Mouse (Mus musculus) liver, postnatal 0 days (tissue): ENCODE measurements at regions not wholly inside any gene's neighbourhood (a gene's known extent, or its start where the extent isn't known, plus 50 kb on each side); places are given as distances from the start of the nearest gene placed in this dataset.
"Not testable (repeated sequence)": the region's sequence is repeated elsewhere in the genome, so short reads cannot be mapped to it uniquely, and the experiment has no call there.

Experiments used
- ATAC-seq: fragments of 200-750 bp; cut with Nextera tagmentation; 2 replicates; pipeline ENCODE4 v1.8.0; 2017; ENCODE audit warnings: mild to moderate bottlenecking, moderate library complexity
- DNase-seq: peaks from one replicate; pipeline ENCODE4 v3.0.0-alpha.2; 2016
- H3K27ac ChIP-seq: fragments of 300-500 bp; sonication (generic); 2 replicates; pipeline ENCODE4 v1.5.1; 2014; ENCODE audit warnings: antibody characterized with exemption, moderate library complexity, mild to moderate bottlenecking, low read depth
- H3K27me3 ChIP-seq: fragments of 300-500 bp; sonication (generic); 2 replicates; pipeline ENCODE4 v1.6.1; 2014; ENCODE audit warnings: low read length, control low read depth, mixed read lengths; ENCODE audit not compliant: insufficient read depth
- H3K36me3 ChIP-seq: fragments of 300-500 bp; sonication (generic); replicated peaks from 2 replicates; pipeline ENCODE4 v1.6.1; 2014; ENCODE audit warnings: mild to moderate bottlenecking, control low read depth, low read length, moderate library complexity, mixed read lengths; ENCODE audit not compliant: insufficient read depth
- H3K4me1 ChIP-seq: fragments of 300-500 bp; sonication (generic); 2 replicates; pipeline ENCODE4 v1.6.1; 2014; ENCODE audit warnings: antibody characterized with exemption, mild to moderate bottlenecking, control low read depth; ENCODE audit not compliant: insufficient read depth
- H3K4me2 ChIP-seq: fragments of 300-500 bp; sonication (generic); 2 replicates; pipeline ENCODE4 v1.6.1; 2014; ENCODE audit warnings: low read depth, mild to moderate bottlenecking, low read length, moderate library complexity, mixed read lengths
- H3K4me3 ChIP-seq: fragments of 300-500 bp; sonication (generic); 2 replicates; pipeline ENCODE4 v1.5.1; 2014; ENCODE audit warnings: low read depth, low read length
- H3K9ac ChIP-seq: fragments of 300-500 bp; sonication (generic); replicated peaks from 2 replicates; pipeline ENCODE4 v1.6.1; 2014; ENCODE audit warnings: mild to moderate bottlenecking, moderate library complexity
- H3K9me3 ChIP-seq: fragments of 300-500 bp; sonication (generic); 2 replicates; pipeline ENCODE4 v1.6.1; 2016; ENCODE audit warnings: mild to moderate bottlenecking, control low read depth, low read length, mixed read lengths
- CTCF ChIP-seq: sonication (generic); IDR thresholded peaks from 2 replicates; pipeline ENCODE4 v1.5.1; 2016; ENCODE audit warnings: antibody characterized with exemption, low read depth
- EP300 ChIP-seq: IDR thresholded peaks from 2 replicates; pipeline ENCODE4 v1.6.1; 2016; ENCODE audit warnings: antibody characterized with exemption, low read depth, mild to moderate bottlenecking
- WGBS: fragments of 180-500 bp; shearing (Covaris S2); extraction: QIAGEN DNeasy Blood & Tissue Kit; methylation state at CpG from one replicate; pipeline ENCODE4 v1.1.7; 2014; ENCODE audit not compliant: insufficient replicate concordance; 5-methylcytosine and 5-hydroxymethylcytosine counted together

DNA sequence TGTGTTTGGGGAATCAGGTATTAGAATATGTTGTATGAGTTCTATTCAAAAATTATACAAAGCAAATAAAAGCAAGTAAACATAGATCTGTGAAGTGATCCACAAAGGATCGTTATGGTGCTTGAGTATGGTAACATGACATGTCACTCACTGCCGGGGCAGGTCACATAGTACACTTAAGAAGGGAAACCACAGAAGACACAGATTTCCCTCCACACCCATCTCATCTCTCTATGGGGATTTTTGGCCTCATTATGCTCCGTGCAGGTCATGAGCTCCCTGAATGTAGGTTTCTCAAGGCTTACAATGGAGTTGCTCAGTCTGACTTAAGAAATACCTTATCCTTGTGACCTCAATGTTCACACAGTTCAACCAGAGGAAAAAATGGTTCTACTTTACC lies 1034.8 kb upstream of the Zfp386 start:
- no peaks in the 10 kb centered on the region for H3K27me3 ChIP-seq
- H3K4me2 ChIP-seq = no peak overlapping the region
- DNase-seq = no peak
- TF ChIP-seq EP300 (no peak), CTCF (no peak)
- H3K4me1 ChIP-seq = no peaks in the 10 kb centered on the region
- no peak overlapping the region for H3K27ac ChIP-seq
- no peak overlapping the region for H3K4me3 ChIP-seq
- no peaks in the 10 kb centered on the region for H3K36me3 ChIP-seq
- H3K9me3 ChIP-seq = no peaks in the 10 kb centered on the region
- no peak for ATAC-seq
- WGBS = 58% methylated on average over 3 of the region's 3 CpGs
- H3K9ac ChIP-seq = no peak overlapping the region

DNA sequence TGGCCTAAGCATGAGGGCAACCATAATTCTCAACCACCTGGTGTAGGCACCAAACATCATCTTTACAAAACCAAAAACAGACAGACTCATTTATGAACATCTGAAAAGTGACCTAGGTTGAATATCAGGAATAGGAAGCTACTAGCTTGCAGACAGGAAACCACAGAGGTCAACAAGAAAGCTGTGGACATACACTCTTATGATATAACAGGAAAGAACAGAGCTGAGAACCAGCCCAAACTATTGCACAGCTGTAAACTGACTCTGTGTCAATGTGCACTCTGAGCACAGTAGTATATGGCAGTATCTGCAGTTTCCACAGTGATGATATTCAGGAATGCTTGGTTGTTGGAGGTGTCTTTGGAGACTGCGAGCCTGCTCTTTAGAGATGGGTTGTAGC lies 1023.8 kb upstream of the Zfp386 start:
- 70% methylated on average over 1 of the region's 1 CpGs for WGBS
- no peak for TF ChIP-seq CTCF
- peak; percentile 29; the same call in 1 of the 2 replicates for TF ChIP-seq EP300

GRCm38 (mm10) chr12:115034438-115035129 lies 1012.9 kb upstream of the Zfp386 start:
- Histone ChIP-seq H3K36me3 (no peaks in the 10 kb centered on the region), H3K9me3 (no peaks in the 10 kb centered on the region), H3K9ac (no peak overlapping the region), H3K27me3 (no peaks in the 10 kb centered on the region), H3K4me2 (no peak overlapping the region), H3K27ac (no peak overlapping the region), H3K4me1 (no peaks in the 10 kb centered on the region), H3K4me3 (no peak overlapping the region)
- WGBS = 64% methylated on average over 3 of the region's 3 CpGs
- no peak for TF ChIP-seq EP300
- no peak for TF ChIP-seq CTCF
- no peak for DNase-seq
- no peak for ATAC-seq

More for the DNA sequence above, 1023.8 kb upstream of the Zfp386 start:
- Histone ChIP-seq H3K27ac (peak overlapping the region; percentile 18; the same call in 1 of the 2 replicates), H3K9me3 (no peaks in the 10 kb centered on the region), H3K9ac (no peak overlapping the region), H3K36me3 (no peaks in the 10 kb centered on the region), H3K27me3 (no peaks in the 10 kb centered on the region), H3K4me3 (0 out of 2 replicates have a peak overlapping the region, but pooled peaks have one; percentile 6), H3K4me2 (peak overlapping the region; percentile 10; the same call in 1 of the 2 replicates), H3K4me1 (no peaks in the 10 kb centered on the region)
- ATAC-seq = peak; percentile 81
- no peak for DNase-seq

GRCm38 (mm10) chr12:115055080-115055479 lies 992.4 kb upstream of the Zfp386 start:
- H3K4me3 ChIP-seq = no peak overlapping the region
- H3K4me1 ChIP-seq = no peaks in the 10 kb centered on the region
- no peaks in the 10 kb centered on the region for H3K9me3 ChIP-seq
- H3K27me3 ChIP-seq = no peaks in the 10 kb centered on the region
- no peak for DNase-seq
- 53% methylated on average over 4 of the region's 4 CpGs for WGBS
- no peak overlapping the region for H3K4me2 ChIP-seq
- H3K9ac ChIP-seq = no peak overlapping the region
- H3K27ac ChIP-seq = no peak overlapping the region
- H3K36me3 ChIP-seq = no peaks in the 10 kb centered on the region
- no peak for TF ChIP-seq EP300
- TF ChIP-seq CTCF = no peak
- no peak for ATAC-seq

DNA sequence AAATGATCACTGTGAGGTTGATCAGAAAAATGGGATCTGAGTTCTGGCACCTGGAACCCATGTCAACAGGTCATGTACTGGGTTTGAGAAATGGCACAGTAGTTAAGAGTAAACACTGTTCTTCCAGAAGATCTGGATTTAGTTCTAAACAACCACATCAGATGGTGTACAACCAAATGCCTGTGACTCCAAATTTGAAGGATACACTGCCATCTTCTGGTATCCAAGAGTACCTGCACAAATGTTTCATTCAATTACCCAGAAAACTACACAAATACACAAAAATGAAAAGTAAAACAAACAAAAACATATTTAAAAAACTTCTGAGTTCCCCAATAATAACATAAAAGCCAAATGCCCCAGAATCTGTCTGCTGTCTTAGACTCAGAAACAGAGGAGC lies 987.6 kb upstream of the Zfp386 start:
- not testable (repeated sequence) for ATAC-seq, H3K4me2 ChIP-seq
- TF ChIP-seq CTCF = peak; percentile 24; the same call in 1 of the 2 replicates

DNA sequence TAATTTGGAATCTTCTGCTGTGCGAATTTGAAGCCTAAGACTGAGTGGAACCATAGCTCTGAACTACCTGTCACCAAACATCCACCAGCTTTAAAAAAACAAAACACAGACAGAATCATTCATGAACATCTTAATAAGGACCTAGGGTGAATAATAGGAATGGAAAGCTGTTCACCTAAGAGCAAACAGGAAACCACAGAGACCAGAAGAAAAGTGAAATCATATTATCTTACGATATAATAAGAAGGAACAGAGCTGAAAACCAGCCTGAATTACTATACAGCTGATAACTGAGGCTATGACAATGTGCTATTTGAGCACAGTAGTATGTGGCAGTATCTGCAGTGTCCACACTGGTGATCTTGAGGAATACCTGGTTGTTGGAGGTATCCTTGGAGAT lies 980.3 kb upstream of the Zfp386 start:
- WGBS = 75% methylated on average over 2 of the region's 2 CpGs

More for the DNA sequence above, 987.6 kb upstream of the Zfp386 start:
- not testable (repeated sequence) for H3K36me3 ChIP-seq, DNase-seq, H3K27me3 ChIP-seq, H3K27ac ChIP-seq, H3K9me3 ChIP-seq, H3K9ac ChIP-seq, H3K4me3 ChIP-seq, H3K4me1 ChIP-seq

More for the DNA sequence above, 980.3 kb upstream of the Zfp386 start:
- Histone ChIP-seq H3K27me3 (no peaks in the 10 kb centered on the region), H3K36me3 (no peaks in the 10 kb centered on the region), H3K9ac (no peak overlapping the region), H3K4me3 (no peak overlapping the region), H3K27ac (no peak overlapping the region), H3K4me2 (no peak overlapping the region), H3K9me3 (no peaks in the 10 kb centered on the region), H3K4me1 (no peaks in the 10 kb centered on the region)
- ATAC-seq (no peak), DNase-seq (no peak)
- TF ChIP-seq CTCF (no peak), EP300 (no peak)
